ENCODE assay signal across 21 mouse cellular contexts in the genomic region with DNA sequence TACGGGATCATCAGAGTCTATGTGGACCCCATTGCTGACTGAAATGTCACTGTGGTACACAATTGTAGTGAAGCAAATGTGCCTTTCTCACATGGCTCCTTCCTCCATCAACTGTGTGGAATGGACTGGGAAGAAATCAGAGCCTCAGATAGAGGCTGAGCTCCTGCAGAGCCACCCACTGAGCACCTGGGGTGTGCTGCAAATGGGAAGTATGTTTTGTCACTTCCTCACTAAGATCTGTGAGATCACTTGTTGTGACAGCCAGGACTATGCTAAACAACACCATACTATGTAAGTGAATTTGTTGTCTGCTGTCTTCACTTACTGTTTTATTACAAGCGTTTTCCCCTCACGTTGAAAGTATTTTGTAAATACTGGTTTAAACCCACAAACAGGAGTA.
A peak's percentile ranks its signal among the peaks of the same experiment; 100 is the strongest.
DNase-seq lines count a peak whose midpoint lies in the region; ATAC-seq and TF ChIP-seq lines count a peak whose summit lies in the region.
"Had no signal": no experiment of that assay in that cellular context is flagged by ENCODE, and none has a peak within 500 bp of the region (broad histone marks: within the 10 kb centered on the region; RNA-seq: fewer than 3 reads in every experiment).

No protein-coding gene starts in this region.

- no peak overlapping the region for H3K27ac ChIP-seq in intestine, embryonic 14.5 days (ENCODE audit: low read depth)
- H3K27ac ChIP-seq in intestine, postnatal 0 days (ENCODE audit: low read depth, low read length), result no peak overlapping the region
- no peak overlapping the region for H3K27ac ChIP-seq in midbrain, embryonic 14.5 days (replicated peaks; ENCODE audit: low read depth, low read length)

- H3K4me3 ChIP-seq in intestine, embryonic 14.5 days (ENCODE audit: low read depth, low read length), result no peak overlapping the region
- H3K4me3 ChIP-seq in intestine, postnatal 0 days (ENCODE audit: low read depth, low read length), result no peak overlapping the region
- H3K4me3 ChIP-seq in lung, adult 2 months (replicated peaks; ENCODE audit: extremely low read depth, low read depth, low read length), result no peak overlapping the region
- H3K4me3 ChIP-seq in midbrain, embryonic 14.5 days (replicated peaks; ENCODE audit: low read depth, low read length), result no peak overlapping the region

- no peak for TF ChIP-seq POLR2A in lung, adult 2 months (IDR thresholded peaks at IDR 0.05; ENCODE audit: borderline replicate concordance, extremely low read depth, low read depth, low read length)

- WGBS in intestine, embryonic 14.5 days, result 85% methylated on average over 3 of the region's 3 CpGs
- 91% methylated on average over 3 of the region's 3 CpGs for WGBS in intestine, postnatal 0 days
- WGBS in lung, adult 2 months, result 70% methylated on average over 3 of the region's 3 CpGs
- 92% methylated on average over 3 of the region's 3 CpGs for WGBS in midbrain, embryonic 14.5 days

- no peaks in the 10 kb centered on the region for H3K27me3 ChIP-seq in intestine, embryonic 14.5 days (replicated peaks; ENCODE audit: control insufficient read depth, insufficient read depth, low read length)
- no peaks in the 10 kb centered on the region for H3K27me3 ChIP-seq in intestine, postnatal 0 days (replicated peaks; ENCODE audit: control insufficient read depth, insufficient read depth, low read length)
- H3K27me3 ChIP-seq in midbrain, embryonic 14.5 days (ENCODE audit: control insufficient read depth, insufficient read depth, low read length), result no peaks in the 10 kb centered on the region

- H3K9ac ChIP-seq in intestine, embryonic 14.5 days (ENCODE audit: low read length), result no peak overlapping the region
- H3K9ac ChIP-seq in intestine, postnatal 0 days (ENCODE audit: low read depth, low read length), result no peak overlapping the region
- H3K9ac ChIP-seq in midbrain, embryonic 14.5 days (replicated peaks; ENCODE audit: low read length), result no peak overlapping the region

- peak; percentile 13 for DNase-seq in intestine, embryonic 14.5 days (ENCODE audit: low spot score)
- DNase-seq in lung, adult 2 months, result no peak
- DNase-seq in midbrain, embryonic 14.5 days, result no peak
- no peak for DNase-seq in layer of hippocampus, postnatal 10 days (ENCODE audit: low spot score in 2 of 2)
- DNase-seq: adrenal gland, adult 2 months; adrenal gland, adult 8-10 months; adrenal gland, postnatal 10 days; adrenal gland, postnatal 14 days; adrenal gland, postnatal 25 days; adrenal gland, postnatal 36 days; B cell, adult 2 months; cerebellum, adult 11 months; cerebellum, adult 11-12 months had no signal

- no peaks in the 10 kb centered on the region for H3K9me3 ChIP-seq in intestine, embryonic 14.5 days (ENCODE audit: control insufficient read depth, low read length)
- no peaks in the 10 kb centered on the region for H3K9me3 ChIP-seq in intestine, postnatal 0 days (ENCODE audit: control insufficient read depth)
- no peaks in the 10 kb centered on the region for H3K9me3 ChIP-seq in midbrain, embryonic 14.5 days (ENCODE audit: control insufficient read depth, low read length)
- H3K9me3 ChIP-seq: G1E had no signal

- TF ChIP-seq CTCF in intestine, postnatal 0 days (IDR thresholded peaks at IDR 0.05; ENCODE audit: low read depth), result no peak
- no peak for TF ChIP-seq CTCF in lung, adult 2 months (IDR thresholded peaks at IDR 0.05; ENCODE audit: insufficient read depth, low read length)

- no peaks in the 10 kb centered on the region for H3K36me3 ChIP-seq in intestine, embryonic 14.5 days (ENCODE audit: control insufficient read depth, insufficient read depth, low read length)
- no peaks in the 10 kb centered on the region for H3K36me3 ChIP-seq in intestine, postnatal 0 days (ENCODE audit: control insufficient read depth, insufficient read depth)
- no peaks in the 10 kb centered on the region for H3K36me3 ChIP-seq in midbrain, embryonic 14.5 days (ENCODE audit: control insufficient read depth, insufficient read depth, low read length)
- H3K36me3 ChIP-seq: G1E had no signal

- ATAC-seq in intestine, embryonic 14.5 days (replicated peaks; ENCODE audit: low FRiP score, low TSS enrichment, low read depth), result no peak
- no peak for ATAC-seq in intestine, postnatal 0 days
- ATAC-seq in megakaryocyte, adult 5-6 weeks (ENCODE audit: poor library complexity, severe bottlenecking), result peak; percentile 87
- ATAC-seq in megakaryocyte progenitor cell, adult 5-6 weeks (replicated peaks; ENCODE audit: poor library complexity), result peak; percentile 50; the same call in 1 of the 2 replicates
- peak; percentile 63; the same call in 1 of the 2 replicates for ATAC-seq in neutrophil, adult 5-6 weeks (ENCODE audit: extremely low read depth, insufficient number of reproducible peaks, low FRiP score, poor library complexity, severe bottlenecking)
- ATAC-seq in midbrain, embryonic 14.5 days (ENCODE audit: low FRiP score, low TSS enrichment), result no peak
- ATAC-seq: activated CD4-positive, CD25-positive, alpha-beta regulatory T cell, adult 4 months; CD4-positive, CD25-positive, alpha-beta regulatory T cell, adult 4 months; Patski had no signal

- no peaks in the 10 kb centered on the region for H3K4me1 ChIP-seq in intestine, embryonic 14.5 days (replicated peaks; ENCODE audit: control insufficient read depth, insufficient read depth, low read length)
- H3K4me1 ChIP-seq in intestine, postnatal 0 days (replicated peaks; ENCODE audit: control insufficient read depth, insufficient read depth, low read length), result no peaks in the 10 kb centered on the region
- no peaks in the 10 kb centered on the region for H3K4me1 ChIP-seq in lung, adult 2 months (ENCODE audit: control insufficient read depth, insufficient read depth, low read length)
- no peaks in the 10 kb centered on the region for H3K4me1 ChIP-seq in midbrain, embryonic 14.5 days (ENCODE audit: control insufficient read depth, insufficient read depth, low read length)

- no peak overlapping the region for H3K4me2 ChIP-seq in intestine, embryonic 14.5 days (ENCODE audit: low read length)
- no peak overlapping the region for H3K4me2 ChIP-seq in intestine, postnatal 0 days (replicated peaks; ENCODE audit: low read depth)
- H3K4me2 ChIP-seq in midbrain, embryonic 14.5 days (ENCODE audit: low read length), result no peak overlapping the region

Comparison
In these comparisons a context has a peak if more than half of its experiments do, and no peak if none do; other contexts are left out.
1. ATAC-seq: peak in megakaryocyte, adult 5-6 weeks (single experiment), megakaryocyte progenitor cell, adult 5-6 weeks (single experiment) and neutrophil, adult 5-6 weeks (single experiment); none in intestine, embryonic 14.5 days (single experiment), intestine, postnatal 0 days (single experiment) and midbrain, embryonic 14.5 days (single experiment).